Mouse (Mus musculus) T-helper 17 cell (primary cell): ENCODE data around the gene Reln.

Source experiments
- in situ Hi-C, 2 experiments: fragments of 300-600 bp; cut with MboI, MseI; formaldehyde crosslinking; loops; 1 replicate in 1 of 2; 2 replicates in 1 of 2; pipeline ENCODE4 v1.15.1; 2025; ENCODE audit warnings: high pct_unique_total_duplicates in 2 of 2

Gene Reln

DNA sequence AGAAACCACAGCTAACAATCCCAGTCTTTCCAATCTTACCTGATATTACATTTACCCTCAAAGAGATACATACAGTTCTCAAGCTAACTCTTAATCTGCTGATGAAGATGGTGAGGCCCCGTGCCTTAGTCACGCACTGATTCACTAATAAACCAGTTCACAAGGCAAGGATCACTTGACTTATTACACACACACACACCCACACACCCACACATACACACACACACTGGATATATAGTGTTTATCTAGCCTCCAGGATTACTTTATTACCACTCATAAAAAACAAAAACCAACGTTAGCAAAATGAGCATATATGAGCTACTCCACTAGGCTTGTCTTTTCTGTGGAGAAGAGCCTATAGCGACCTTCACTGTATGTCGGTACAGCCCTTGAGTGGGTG is 408.4 kb downstream of the Reln start:
- in situ Hi-C loops = no loop called here

DNA sequence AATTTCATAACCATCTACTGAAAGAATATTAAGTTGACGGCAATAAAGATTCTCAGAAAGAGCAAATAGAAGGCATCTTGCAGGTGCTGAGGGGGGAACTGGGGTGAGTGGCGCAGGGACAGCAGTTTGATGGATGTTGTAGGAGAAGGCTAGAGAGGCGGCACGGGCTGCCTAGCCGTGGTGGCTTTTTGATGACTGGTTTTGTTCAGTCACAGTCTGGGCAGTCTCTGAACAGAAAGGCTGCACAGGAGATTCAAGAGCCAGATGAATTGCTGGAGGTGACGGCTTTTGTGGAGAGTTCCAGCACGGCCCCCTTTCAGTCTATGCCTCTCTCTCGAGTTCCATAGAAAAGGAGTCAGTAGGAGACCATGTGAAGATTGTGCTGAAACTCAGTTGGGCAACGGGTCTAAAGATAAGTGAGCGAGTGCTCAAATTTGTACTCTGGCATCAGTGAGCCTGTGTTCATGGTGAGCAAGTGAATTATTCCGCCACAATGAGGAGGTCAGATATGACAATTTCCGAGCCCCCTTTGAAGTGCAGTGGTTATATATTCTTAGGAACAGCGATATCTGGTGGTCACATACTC is 409.6 kb downstream of the Reln start:
- in situ Hi-C loops = no loop called here

DNA sequence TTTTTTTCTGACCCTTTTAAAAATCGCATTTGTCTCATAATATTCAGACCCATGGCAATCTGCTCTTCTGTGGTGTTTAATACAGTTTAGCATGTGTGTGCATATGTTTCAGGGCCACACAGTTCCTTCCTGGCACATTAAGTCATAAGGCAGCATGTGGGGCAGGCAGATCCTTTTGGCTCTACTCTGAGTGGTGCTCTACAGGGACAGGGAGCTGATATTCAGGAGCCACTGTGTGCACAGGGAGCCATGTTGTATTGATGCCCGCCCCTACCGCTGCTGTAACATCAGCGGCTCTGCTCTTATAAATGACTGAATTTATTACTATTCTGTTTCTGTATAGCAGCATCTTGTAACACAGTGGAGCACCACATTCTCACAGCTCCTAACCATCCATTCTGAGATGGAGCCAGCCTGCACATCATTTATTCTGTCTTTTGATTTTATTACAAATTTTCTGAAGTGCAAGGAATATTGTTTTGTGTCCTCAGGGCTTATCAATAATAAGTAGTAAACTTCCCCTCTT is 410.3 kb downstream of the Reln start:
- in situ Hi-C loops = no loop called here

DNA sequence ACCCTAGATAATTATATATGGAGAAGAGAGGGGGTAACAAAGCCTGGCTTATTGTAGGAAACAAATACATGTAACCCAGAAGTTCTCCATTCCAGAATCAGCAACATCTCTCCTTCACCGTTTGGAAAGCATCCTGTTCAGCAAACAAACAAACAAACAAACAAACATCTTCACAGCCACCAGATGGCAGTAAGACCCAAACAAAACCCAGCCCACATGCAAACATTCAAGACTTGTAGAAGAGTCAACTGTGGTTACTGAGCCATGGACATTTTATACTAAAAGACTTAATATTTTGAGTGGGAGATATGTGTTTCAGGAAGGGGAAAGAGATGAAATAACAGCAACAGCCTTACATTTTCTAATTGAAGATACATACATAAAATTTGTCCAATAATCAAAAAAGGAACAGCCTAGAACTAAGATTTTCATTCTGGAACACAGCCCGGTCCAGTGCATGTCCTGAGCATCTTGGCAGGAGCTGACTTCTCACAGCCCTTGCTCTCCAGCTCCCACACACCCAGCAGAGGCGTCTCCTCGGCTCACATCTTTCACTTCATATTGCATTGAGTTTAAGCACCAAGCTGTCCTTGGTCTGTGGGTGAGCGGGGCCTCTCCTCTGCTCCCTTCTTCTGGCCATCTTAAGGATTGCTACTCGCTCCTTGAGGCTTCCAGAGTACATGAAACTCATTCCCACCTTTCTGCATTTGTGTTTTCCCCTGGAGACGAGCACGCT is 411.0 kb downstream of the Reln start:
- in situ Hi-C loops = no loop called here

DNA sequence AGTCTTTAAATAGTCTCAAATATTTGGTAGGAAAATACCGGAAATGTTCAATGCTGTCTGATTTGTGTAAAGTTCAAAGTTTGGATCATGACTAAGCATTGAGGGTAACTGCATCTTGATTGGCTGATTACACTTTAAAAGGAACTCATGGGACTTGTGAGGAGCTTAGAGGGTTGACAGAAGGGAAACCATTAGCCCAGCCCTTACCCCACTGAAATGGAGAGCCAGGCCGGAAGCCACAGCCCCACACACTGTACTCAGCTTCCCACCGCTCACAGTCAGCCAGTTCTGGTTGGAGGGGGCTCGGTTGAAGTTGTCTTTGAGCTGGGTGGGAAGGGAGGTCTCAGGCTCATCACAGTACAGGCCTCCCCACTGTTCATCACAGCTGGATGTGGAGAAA is 413.4 kb downstream of the Reln start:
- in situ Hi-C loops = no loop called here

DNA sequence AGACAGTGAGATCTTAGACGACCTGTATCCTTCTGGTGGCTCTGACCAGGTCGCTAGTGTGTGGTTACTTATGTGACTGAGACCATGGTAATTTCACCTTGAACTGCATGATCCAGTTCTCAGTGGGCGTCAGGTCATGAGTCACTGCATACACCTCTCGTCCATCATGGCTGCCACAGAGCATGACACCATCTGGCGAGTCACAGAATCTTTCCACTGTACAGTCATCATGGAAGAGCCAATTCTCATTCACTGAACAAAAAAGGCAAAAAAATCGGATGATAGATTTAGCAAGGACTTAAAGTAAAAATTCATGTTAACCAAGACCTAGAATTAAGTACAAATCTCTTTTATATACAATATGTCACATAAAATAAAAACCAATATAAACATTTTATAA is 424.2 kb downstream of the Reln start:
- in situ Hi-C loops = no loop called here

DNA sequence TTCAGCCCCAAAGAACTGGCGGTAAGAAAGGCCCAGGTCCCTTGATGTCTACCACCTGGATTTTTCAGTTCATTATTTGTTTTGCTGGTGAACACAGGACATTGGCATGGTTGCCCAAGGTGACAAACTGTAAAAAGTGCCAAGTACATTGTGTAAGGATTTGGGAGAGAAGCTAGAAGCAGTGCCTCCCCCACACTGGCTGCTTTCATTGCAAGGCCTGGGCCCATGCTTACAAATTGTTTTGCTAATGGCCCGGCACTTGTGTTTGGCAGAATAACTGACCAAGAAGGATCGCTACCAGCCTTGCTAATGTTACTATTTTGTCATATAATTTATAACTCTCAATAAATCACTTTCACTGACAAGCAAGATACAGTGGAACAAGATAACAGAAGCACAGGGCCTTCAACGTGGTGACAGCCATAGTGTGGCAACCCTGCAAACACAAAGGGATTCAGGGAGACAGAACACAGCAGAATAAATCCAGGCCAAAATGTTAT is 425.2 kb downstream of the Reln start:
- in situ Hi-C loops = no loop called here

DNA sequence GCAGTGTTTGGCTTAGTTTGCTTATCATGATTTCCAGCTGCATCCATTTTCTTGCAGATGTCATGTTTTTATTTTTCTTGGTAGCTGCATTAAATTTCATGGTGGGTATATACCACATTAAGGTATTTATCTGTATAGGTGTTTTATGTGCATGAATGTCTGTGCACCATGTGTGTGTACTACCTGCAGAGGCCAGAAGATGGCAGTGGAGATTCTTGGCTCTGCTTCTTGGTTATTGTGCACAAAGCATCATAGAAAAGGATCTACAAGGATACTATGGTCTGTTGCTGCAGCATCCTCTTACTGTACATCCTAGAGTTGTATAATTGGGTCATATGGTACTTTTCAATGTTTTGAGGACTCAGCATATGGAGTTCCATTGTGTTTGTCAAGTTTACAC is 428.5 kb downstream of the Reln start:
- in situ Hi-C loops = no loop called here

DNA sequence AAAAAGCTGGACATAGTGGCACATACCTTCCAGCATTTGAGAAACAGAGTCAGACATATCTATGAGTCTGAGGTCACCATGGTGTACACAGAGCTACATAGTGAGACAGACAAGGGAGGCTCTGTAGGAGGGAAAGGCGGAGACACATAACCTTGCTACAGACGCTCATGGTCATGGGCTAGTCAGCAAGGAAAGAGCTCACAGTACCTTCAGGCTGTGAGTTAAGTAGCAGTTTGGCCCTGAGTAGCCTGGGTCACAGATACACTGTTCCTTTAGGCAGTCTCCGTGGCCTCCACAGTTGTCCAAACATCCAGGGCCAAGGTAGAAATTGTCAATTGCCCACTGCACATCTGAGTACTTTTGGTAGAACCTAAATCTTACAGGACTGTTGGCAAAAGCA is 429.7 kb downstream of the Reln start:
- in situ Hi-C loops = no loop called here

DNA sequence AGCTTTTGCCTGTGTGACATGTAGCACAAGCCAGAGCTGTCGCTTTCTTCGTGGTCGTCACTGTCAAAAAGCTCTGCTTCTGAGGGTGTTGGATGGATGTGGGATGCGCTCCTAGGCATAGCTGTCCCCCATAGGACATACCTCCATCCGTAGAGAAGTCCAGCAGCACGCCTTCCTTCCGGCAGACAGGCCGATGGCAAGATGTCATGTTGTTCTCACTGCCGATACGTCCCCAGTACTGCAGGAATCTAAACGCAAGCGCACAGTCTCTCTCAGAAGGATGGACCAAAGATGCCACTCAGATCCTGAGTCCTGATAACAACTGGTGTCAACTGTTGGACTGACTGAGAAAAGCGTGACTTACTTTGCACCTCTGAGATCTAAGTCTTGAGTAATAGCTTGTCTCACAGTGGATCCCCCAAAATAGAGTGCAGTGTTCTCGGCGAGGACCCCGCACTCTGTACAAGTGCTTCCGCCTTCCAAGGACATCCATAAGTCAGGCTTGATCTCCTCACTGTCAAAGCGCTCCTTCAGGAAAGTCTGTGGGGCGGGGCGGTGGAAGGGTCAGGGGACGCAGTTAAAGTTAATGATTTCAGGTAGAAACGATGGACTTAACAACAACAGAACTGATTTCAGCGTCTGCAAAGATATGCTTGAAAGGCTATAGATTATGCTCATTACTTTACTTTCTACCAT is 431.5 kb downstream of the Reln start:
- in situ Hi-C loops = no loop called here

DNA sequence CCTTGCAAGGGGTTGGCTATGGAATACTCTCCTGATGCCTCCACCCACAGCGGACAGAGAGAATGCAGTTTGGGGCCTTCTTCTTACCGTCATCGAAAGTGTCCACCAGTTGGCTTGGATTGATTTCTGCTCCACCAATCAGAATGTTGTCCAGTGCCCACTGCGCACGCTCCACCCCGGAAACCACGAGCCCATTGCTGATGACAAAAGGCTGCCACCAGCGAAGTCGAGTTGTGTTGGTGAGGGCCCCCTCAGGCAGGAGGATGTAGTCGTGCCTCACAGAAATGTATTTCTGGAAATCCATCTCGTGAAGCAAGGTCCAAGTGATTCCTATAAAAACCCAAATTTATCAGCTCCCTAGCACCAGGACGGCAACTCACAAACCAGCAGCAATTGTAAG is 433.8 kb downstream of the Reln start:
- in situ Hi-C loops = no loop called here

DNA sequence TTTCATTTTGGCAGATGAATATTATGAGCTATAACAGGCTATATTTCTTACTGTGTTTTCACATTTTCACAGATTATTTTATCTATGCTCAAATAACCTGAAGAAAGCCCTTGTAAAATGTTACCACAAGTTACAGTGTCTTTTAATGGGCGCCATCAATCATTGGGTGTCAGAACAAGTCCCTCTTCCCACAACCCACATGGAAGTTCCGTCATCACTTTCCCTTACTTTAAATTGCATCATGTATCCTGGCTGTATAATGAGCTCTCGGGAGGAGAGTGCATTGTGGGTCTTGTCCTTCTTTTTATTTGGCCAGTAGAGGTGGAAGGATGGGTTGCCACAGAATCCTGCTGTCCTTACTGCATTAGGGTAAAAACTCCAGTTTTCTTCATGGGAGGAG is 434.8 kb downstream of the Reln start:
- in situ Hi-C loops = no loop called here

DNA sequence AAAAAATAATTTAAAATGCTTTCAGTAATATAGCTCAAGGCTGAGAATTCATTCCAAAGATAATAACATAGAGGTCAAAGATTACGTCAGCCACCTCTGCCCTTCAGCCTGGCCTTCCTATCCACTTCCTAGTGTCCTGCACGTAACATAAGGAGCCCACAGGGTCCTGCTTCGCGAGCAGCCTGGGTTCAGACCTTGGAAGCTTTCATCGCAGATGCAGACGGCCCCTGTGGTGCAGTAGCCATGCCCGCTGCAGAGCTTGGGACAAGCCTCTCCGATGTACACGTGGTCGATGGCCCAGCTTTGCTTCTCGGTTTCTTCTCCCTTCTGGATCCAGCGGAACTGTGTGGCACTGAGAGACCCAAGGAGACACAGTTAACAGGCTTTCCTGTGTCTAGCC is 443.1 kb downstream of the Reln start:
- in situ Hi-C loops = no loop called here

DNA sequence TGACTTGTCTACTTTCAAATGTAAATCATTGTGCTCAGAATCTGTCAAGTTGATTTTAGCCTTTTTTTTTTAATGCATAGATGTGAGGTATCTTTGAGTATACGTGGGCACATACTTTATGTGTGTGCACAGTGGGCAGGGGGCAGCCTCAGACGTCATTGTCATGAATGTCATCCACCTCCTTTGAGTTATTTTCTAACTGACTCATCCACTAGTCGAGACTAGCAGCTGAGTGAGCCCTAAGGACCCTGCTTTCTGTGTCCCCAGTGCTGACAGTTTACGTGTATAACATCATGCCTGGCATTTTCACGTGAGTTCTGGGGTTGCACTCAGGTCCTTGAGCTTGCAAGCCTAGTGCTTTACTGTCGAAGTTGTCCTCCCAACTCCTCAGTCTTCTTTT is 443.6 kb downstream of the Reln start:
- in situ Hi-C loops = no loop called here

DNA sequence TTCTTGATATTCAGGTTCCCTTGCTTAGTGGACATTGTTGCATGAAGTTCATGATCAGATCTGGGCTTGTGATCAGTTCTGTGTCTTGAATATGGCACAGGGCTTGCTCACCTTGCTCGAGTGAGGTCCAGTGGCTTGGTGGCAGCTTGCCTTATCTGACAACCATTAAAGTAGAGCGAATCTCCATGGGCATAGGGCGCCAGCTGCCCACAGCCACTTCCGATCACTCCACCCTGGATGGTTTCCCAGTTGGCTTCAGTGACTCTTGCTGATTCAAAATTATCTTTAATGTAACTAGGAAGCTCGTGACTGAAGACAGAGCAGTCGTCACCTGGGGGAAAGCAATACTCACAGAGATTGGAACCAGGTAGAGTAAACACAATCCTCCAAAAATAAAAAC is 445.6 kb downstream of the Reln start:
- in situ Hi-C loops = no loop called here

DNA sequence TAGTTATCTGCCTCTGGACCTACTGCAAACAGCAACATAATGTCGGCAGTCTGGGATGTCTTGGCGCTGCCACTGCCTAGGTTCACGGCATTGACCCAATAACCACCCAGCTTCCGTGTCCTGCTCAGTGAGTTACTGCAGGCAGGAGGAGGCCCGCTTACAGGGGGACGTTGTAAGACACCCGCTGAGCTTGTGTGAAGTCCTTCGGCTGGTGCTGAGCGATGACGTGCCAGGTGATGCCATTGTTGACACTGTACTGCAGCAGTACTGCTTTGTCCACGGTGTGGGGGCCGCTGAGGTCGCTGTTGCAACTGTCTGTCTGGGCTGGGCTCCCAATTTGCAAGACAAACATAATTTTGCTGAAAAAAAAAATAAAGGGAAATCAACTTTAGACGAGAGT is 447.9 kb downstream of the Reln start:
- in situ Hi-C loops = no loop called here

DNA sequence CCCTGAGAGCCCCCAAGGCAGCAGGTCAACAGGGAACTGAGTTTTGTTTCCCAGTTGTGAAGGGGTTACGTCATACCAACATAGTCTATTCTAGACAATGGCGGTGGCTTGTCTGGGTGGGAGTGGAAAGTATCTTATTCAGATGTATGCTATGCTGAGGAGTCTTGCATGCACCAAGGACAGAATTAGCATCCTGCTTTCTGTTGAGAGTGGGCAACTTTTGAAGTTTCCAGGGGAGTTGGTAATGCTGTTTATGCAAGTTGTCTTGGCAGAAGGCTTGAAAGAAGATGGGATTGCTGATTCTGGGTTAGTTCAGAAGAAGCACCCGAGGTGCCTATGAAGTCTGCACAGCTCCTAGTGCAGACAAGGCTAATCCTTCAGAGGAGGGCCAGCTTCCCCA is 450.3 kb downstream of the Reln start:
- in situ Hi-C loops = no loop called here

DNA sequence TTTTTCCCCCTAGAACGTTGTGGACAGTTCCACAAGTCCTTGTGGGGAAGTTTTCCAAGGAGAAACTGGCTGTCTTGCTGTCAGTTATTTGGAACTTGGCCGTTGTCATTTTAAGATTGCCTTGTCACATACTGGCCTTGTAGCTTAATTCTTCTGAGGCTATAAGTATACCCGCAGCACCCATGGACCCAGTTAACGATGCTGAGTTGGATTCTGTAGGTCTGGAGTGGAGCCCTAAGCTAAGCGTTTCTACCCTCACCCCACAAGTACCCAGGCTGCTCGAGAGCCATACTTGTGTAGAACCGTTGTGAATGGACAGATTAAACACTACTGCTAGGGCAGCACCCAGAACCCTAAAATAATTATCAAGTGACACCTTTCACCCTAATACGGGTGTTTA is 477.8 kb downstream of the Reln start:
- in situ Hi-C loops = no loop called here

DNA sequence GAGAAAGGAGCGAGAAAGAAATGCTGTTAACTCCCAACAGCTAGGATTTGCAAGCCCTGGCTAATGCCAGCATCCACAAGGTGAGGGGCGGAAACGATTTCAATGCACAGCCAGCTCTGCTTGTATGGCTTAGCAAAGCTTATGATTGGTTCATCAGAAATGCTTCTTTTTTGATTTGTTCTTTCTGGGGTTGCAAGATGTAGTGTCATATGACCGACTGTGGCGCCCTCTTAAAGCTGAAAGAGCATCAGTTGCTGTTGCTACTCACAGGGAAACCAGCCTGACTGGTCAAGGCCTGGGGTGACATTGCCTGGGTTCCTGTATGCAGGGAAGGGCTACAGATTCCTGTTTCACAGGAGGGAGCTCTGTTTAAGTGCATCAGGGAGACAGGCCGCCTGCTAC is 478.2 kb downstream of the Reln start:
- in situ Hi-C loops = no loop called here

DNA sequence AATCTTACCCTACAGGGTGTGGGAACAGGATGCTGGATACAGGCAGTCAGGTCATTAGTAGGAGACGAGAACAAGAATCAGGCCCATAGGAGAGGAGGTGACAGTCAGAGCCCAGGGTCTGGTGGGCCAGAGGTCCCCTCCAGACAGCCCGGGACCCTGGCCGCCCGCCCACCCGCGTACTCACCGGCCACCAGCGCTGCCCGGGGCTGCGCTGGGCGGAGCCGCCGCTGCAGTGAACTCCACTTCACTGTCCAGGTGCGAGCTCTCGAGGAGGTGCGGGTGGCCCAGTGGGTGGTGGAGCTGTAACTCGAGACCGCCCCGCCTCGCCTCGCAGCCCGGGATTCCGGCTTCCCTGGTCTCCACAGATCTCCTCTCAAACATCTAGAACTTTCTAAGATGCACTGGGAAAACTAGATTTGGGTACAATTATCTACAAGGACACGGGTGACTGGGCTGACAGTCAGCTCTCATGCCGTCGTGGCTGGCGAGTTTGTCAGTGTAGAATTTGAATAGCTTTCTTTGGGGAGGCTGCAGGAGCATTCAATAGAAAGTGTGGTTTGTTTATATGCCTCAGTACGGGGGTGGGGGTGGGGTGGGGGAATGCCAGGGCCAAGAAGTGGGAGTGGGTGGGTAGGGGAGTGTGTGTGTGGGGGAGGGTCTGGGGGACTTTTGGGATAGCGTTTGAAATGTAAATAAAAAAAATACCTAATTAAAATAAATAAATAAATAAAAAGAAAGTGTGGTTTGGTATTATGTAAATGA is 479.0 kb downstream of the Reln start, which contains the start of gene Slc26a5:
Slc26a5 (minus strand) TSS at position 259 of the 762 bp plus-strand sequence.
- in situ Hi-C loops = no loop called here

DNA sequence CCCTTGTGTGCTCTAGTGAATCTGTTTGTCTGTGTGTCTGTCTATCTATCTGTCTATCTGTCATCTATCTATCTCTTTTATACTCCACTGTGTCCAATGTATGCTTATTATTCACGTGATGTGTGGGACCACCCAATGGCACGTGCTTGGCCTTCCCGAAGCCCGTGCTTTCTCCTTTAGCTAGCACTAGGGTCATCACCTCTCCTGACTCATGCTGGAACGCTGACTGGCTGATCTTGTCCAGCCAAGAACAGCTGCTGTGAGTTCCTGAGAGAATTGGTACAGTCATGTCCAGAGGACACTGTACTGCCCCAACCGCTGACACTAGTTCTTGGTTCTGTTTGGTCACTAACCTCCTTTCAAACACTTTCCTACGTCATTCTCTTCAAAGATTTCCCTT is 485.8 kb downstream of the Reln start:
- in situ Hi-C loops = no loop called here
